Mouse (Mus musculus) thymus, adult 2 months (tissue): Measurements from ENCODE around the gene A030005K14Rik. TPM values are rescaled to one million over a fixed set of nuclear protein-coding genes. Genes with fewer than 3 reads are reported as not detected.

Experiments
- DNase-seq: peaks from one replicate; pipeline ENCODE4 v3.0.0; 2021
- H3K27ac ChIP-seq: fragments of 200-500 bp; 2 replicates; pipeline ENCODE4 v1.5.1; 2012; ENCODE audit warnings: low read length, control low read depth; ENCODE audit not compliant: control insufficient read depth, insufficient read depth
- H3K27me3 ChIP-seq: fragments of 200-500 bp; 2 replicates; pipeline ENCODE4 v1.6.1; 2012; ENCODE audit warnings: mild to moderate bottlenecking, low read length, moderate library complexity, mixed read lengths; ENCODE audit not compliant: control insufficient read depth, insufficient read depth
- H3K36me3 ChIP-seq: fragments of 200-500 bp; 2 replicates; pipeline ENCODE4 v1.6.1; 2012; ENCODE audit warnings: mild to moderate bottlenecking, low read length, moderate library complexity; ENCODE audit not compliant: control insufficient read depth, insufficient read depth
- H3K4me1 ChIP-seq: fragments of 200-500 bp; replicated peaks from 2 replicates; pipeline ENCODE4 v1.6.1; 2012; ENCODE audit warnings: low read length; ENCODE audit not compliant: control insufficient read depth, insufficient read depth
- H3K4me3 ChIP-seq: fragments of 200-500 bp; 2 replicates; pipeline ENCODE4 v1.5.1; 2012; ENCODE audit warnings: mild to moderate bottlenecking, low read length, control low read depth, moderate library complexity; ENCODE audit not compliant: control insufficient read depth, insufficient read depth
- CTCF ChIP-seq: fragments of 200-500 bp; IDR thresholded peaks from 2 replicates; pipeline ENCODE4 v1.5.1; 2012; ENCODE audit warnings: mild to moderate bottlenecking, control low read depth, low read length, moderate library complexity, borderline replicate concordance; ENCODE audit not compliant: control insufficient read depth, poor library complexity, insufficient read depth; ENCODE audit errors: extremely low read depth
- POLR2A ChIP-seq: fragments of 200-500 bp; IDR thresholded peaks from 2 replicates; pipeline ENCODE4 v1.6.1; 2012; ENCODE audit warnings: mild to moderate bottlenecking, low read length, control low read depth, moderate library complexity; ENCODE audit not compliant: control insufficient read depth, poor library complexity, insufficient read depth; ENCODE audit errors: extremely low read depth
- WGBS: fragments of 180-500 bp; shearing (Covaris S2); methylation state at CpG from one replicate; pipeline ENCODE4 v1.1.7; 2018; 5-methylcytosine and 5-hydroxymethylcytosine counted together
- polyA plus RNA-seq: library from polyadenylated mRNA; depleted of rRNA; stranded (reverse); fragments of >200 nt; gene quantifications from 2 replicates; pipeline ENCODE4 v1.2.3, GENCODE M21; 2012; rRNA removed

A030005K14Rik gene
- polyA plus RNA-seq, 1 experiment, result not detected

GRCm38 (mm10) chr1:83015329-83015879 lies 43.8 kb downstream of the A030005K14Rik start:
- no peak for DNase-seq
- H3K4me3 ChIP-seq, result no peak overlapping the region
- no peaks in the 10 kb centered on the region for H3K27me3 ChIP-seq
- 88% methylated on average over 10 of the region's 10 CpGs for WGBS
- no peak overlapping the region for H3K27ac ChIP-seq
- no peaks in the 10 kb centered on the region for H3K36me3 ChIP-seq
- no peak for TF ChIP-seq POLR2A
- TF ChIP-seq CTCF, result no peak
- H3K4me1 ChIP-seq, result no peaks in the 10 kb centered on the region

GRCm38 (mm10) chr1:83014477-83014876 lies 44.7 kb downstream of the A030005K14Rik start:
- Histone ChIP-seq H3K27ac (no peak overlapping the region), H3K36me3 (no peaks in the 10 kb centered on the region), H3K27me3 (no peaks in the 10 kb centered on the region), H3K4me3 (no peak overlapping the region), H3K4me1 (no peaks in the 10 kb centered on the region)
- WGBS, result 95% methylated on average over 3 of the region's 3 CpGs
- DNase-seq, result no peak
- no peak for TF ChIP-seq POLR2A
- TF ChIP-seq CTCF, result no peak

Other genes starting within 250 kb of the A030005K14Rik start
- gene Agfg1, start 219.9 kb downstream of the A030005K14Rik start, polyA plus RNA-seq, result 69.0 and 75.4 TPM in 2 replicates
- gene A030005L19Rik, start 146.1 kb downstream of the A030005K14Rik start, polyA plus RNA-seq, result 0.98 and 1.0 TPM in 2 replicates
- gene A030014E15Rik, start 134.5 kb downstream of the A030005K14Rik start, polyA plus RNA-seq, result not detected in 2 replicates
- not detected in 2 replicates for gene Gm6217, start 128.0 kb downstream of the A030005K14Rik start, polyA plus RNA-seq
- not detected in 2 replicates for gene A030003K21Rik, start 116.0 kb downstream of the A030005K14Rik start, polyA plus RNA-seq
- not detected in 2 replicates for gene Gm7544, start 103.4 kb downstream of the A030005K14Rik start, polyA plus RNA-seq
- not detected in 2 replicates for gene Gm47955, start 99.1 kb downstream of the A030005K14Rik start, polyA plus RNA-seq
- not detected in 2 replicates for gene Gm47959, start 58.8 kb downstream of the A030005K14Rik start, polyA plus RNA-seq
- gene Slc19a3, start 20.9 kb downstream of the A030005K14Rik start, polyA plus RNA-seq, result 0.06 and 0.07 TPM in 2 replicates
- not detected in 2 replicates for gene Krtap28-10, start 16.9 kb downstream of the A030005K14Rik start, polyA plus RNA-seq
- not detected in 2 replicates for gene Gm47969, start 14.4 kb downstream of the A030005K14Rik start, polyA plus RNA-seq
- not detected in 2 replicates for gene Krtap28-13, start 1.6 kb upstream of the A030005K14Rik start, polyA plus RNA-seq
- 14.3 and 16.7 TPM in 2 replicates for gene Ccl20, start 57.4 kb upstream of the A030005K14Rik start, polyA plus RNA-seq
- gene Daw1, start 100.4 kb upstream of the A030005K14Rik start, polyA plus RNA-seq, result not detected in 2 replicates